Mouse (Mus musculus): ENCODE measurements at regions not wholly inside any gene's neighbourhood (a gene's known extent, or its start where the extent isn't known, plus 50 kb on each side); places are given as distances from the start of the nearest gene placed in this dataset.
A peak's percentile ranks its signal among the peaks of the same experiment; 100 is the strongest.

DNA sequence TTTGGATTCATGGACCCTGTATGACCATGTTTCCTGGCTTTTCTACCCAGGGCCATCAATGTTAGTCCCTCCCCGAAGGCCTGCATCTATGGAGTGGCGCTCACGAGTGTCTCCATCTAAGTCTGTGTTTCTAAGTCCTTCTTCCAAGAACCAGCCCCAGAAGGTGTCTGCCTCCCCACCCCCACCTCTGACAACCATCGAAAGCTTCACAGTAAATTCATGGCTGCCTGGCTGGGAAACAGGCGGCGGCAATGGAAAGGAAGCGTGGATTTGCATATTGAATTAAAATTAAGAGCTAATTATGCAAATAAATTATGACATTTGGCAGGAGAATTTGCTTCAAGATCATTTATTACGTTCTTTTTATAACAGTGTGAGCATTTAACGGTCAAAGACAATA, 83.9 kb downstream of the Hif1an start:
- no peak overlapping the region for H3K9ac ChIP-seq (ENCODE audit: low read depth, low read length)
- no peak overlapping the region for H3K4me3 ChIP-seq (ENCODE audit: low read length)
- H3K4me1 ChIP-seq (ENCODE audit: control insufficient read depth, insufficient read depth, low read length) = peaks cover 29% of the 10 kb centered on the region
- H3K36me3 ChIP-seq (ENCODE audit: control insufficient read depth, insufficient read depth, low read length) = no peaks in the 10 kb centered on the region
- H3K27ac ChIP-seq (ENCODE audit: low read depth, low read length) = no peak overlapping the region
- no peak for ATAC-seq (ENCODE audit: low FRiP score, low TSS enrichment)
- no peak overlapping the region for H3K4me2 ChIP-seq (replicated peaks; ENCODE audit: low read depth, low read length)
- peaks cover 22% of the 10 kb centered on the region; the same call in 1 of the 2 replicates for H3K27me3 ChIP-seq (ENCODE audit: control insufficient read depth, insufficient read depth, low read length)
- no peaks in the 10 kb centered on the region for H3K9me3 ChIP-seq (ENCODE audit: control insufficient read depth, low read length)
- WGBS = 77% methylated on average over 9 of the region's 9 CpGs

- no peaks in the 10 kb centered on the region for H3K9me3 ChIP-seq (ENCODE audit: control insufficient read depth, low read length)
- no peak overlapping the region for H3K9ac ChIP-seq (ENCODE audit: low read depth, low read length)
- WGBS = 47% methylated on average over 7 of the region's 7 CpGs
- H3K4me3 ChIP-seq (ENCODE audit: low read length) = no peak overlapping the region
- no peaks in the 10 kb centered on the region for H3K36me3 ChIP-seq (ENCODE audit: control insufficient read depth, insufficient read depth, low read length)
- peaks cover 14% of the 10 kb centered on the region; the same call in 1 of the 2 replicates for H3K4me1 ChIP-seq (ENCODE audit: control insufficient read depth, insufficient read depth, low read length)
- peaks cover 22% of the 10 kb centered on the region; the same call in 1 of the 2 replicates for H3K27me3 ChIP-seq (ENCODE audit: control insufficient read depth, insufficient read depth, low read length)
- H3K4me2 ChIP-seq (replicated peaks; ENCODE audit: low read depth, low read length) = no peak overlapping the region
- ATAC-seq (ENCODE audit: low FRiP score, low TSS enrichment) = no peak
- no peak overlapping the region for H3K27ac ChIP-seq (ENCODE audit: low read depth, low read length)
Observed at GRCm38 (mm10) chr19:44649206-44649605, 86.6 kb downstream of the Hif1an start.

GRCm38 (mm10) chr19:44650841-44651240, 88.2 kb downstream of the Hif1an start:
- no peak overlapping the region for H3K9ac ChIP-seq (ENCODE audit: low read depth, low read length)
- 11% methylated on average over 2 of the region's 2 CpGs for WGBS
- H3K4me3 ChIP-seq (ENCODE audit: low read length) = no peak overlapping the region
- H3K27me3 ChIP-seq (ENCODE audit: control insufficient read depth, insufficient read depth, low read length) = peaks cover 22% of the 10 kb centered on the region; the same call in 1 of the 2 replicates
- ATAC-seq (ENCODE audit: low FRiP score, low TSS enrichment) = no peak
- H3K36me3 ChIP-seq (ENCODE audit: control insufficient read depth, insufficient read depth, low read length) = no peaks in the 10 kb centered on the region
- no peaks in the 10 kb centered on the region for H3K9me3 ChIP-seq (ENCODE audit: control insufficient read depth, low read length)
- no peak overlapping the region for H3K4me2 ChIP-seq (replicated peaks; ENCODE audit: low read depth, low read length)
- H3K4me1 ChIP-seq (ENCODE audit: control insufficient read depth, insufficient read depth, low read length) = peaks cover 8% of the 10 kb centered on the region; the same call in 1 of the 2 replicates
- no peak overlapping the region for H3K27ac ChIP-seq (ENCODE audit: low read depth, low read length)

DNA sequence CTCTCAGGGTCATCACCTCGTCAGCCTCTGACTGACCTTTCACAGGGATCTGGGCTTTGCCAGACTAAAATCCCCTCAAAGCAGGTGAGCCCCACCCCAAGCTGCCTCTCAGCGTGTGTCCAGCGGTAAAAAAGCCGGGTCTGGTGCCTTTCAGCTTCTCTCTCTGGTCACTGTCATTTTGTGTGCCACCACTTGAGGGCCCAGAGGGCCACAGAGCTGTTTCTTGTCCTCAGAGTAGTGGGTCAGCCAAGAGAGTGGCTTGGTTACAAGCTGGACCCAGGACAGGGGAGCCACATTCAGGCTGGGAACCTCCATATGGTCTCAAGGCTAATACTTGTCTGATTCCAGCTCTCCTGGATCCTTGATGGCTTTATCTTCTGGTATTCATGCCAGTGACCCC, 89.0 kb downstream of the Hif1an start:
- H3K9ac ChIP-seq (ENCODE audit: low read depth, low read length) = no peak overlapping the region
- H3K27me3 ChIP-seq (ENCODE audit: control insufficient read depth, insufficient read depth, low read length) = peaks cover 22% of the 10 kb centered on the region; the same call in 1 of the 2 replicates
- 3% methylated on average over 4 of the region's 4 CpGs for WGBS

GRCm38 (mm10) chr19:44655719-44656118, 93.1 kb downstream of the Hif1an start:
- peaks cover 5% of the 10 kb centered on the region for H3K4me1 ChIP-seq (ENCODE audit: control insufficient read depth, insufficient read depth, low read length)
- 5% methylated on average over 6 of the region's 6 CpGs for WGBS
- ATAC-seq (ENCODE audit: low FRiP score, low TSS enrichment) = peak; percentile 77

More for the DNA sequence above, 89.0 kb downstream of the Hif1an start:
- Histone ChIP-seq H3K4me2 (replicated peaks; ENCODE audit: low read depth, low read length) (no peak overlapping the region), H3K9me3 (ENCODE audit: control insufficient read depth, low read length) (no peaks in the 10 kb centered on the region), H3K36me3 (ENCODE audit: control insufficient read depth, insufficient read depth, low read length) (no peaks in the 10 kb centered on the region), H3K27ac (ENCODE audit: low read depth, low read length) (no peak overlapping the region), H3K4me3 (ENCODE audit: low read length) (no peak overlapping the region), H3K4me1 (ENCODE audit: control insufficient read depth, insufficient read depth, low read length) (peaks cover 8% of the 10 kb centered on the region; the same call in 1 of the 2 replicates)
- ATAC-seq (ENCODE audit: low FRiP score, low TSS enrichment) = peak; percentile 54; the same call in 1 of the 2 replicates

GRCm38 (mm10) chr19:44659316-44659715, 96.5 kb upstream of the Pax2 start:
- H3K4me3 ChIP-seq (ENCODE audit: low read length) = no peak overlapping the region
- H3K4me1 ChIP-seq (ENCODE audit: control insufficient read depth, insufficient read depth, low read length) = peaks cover 5% of the 10 kb centered on the region; the same call in 1 of the 2 replicates
- no peaks in the 10 kb centered on the region for H3K9me3 ChIP-seq (ENCODE audit: control insufficient read depth, low read length)
- H3K27ac ChIP-seq (ENCODE audit: low read depth, low read length) = no peak overlapping the region
- 13% methylated on average over 10 of the region's 10 CpGs for WGBS
- no peak overlapping the region for H3K9ac ChIP-seq (ENCODE audit: low read depth, low read length)
- no peaks in the 10 kb centered on the region for H3K27me3 ChIP-seq (ENCODE audit: control insufficient read depth, insufficient read depth, low read length)
- ATAC-seq (ENCODE audit: low FRiP score, low TSS enrichment) = no peak
- no peaks in the 10 kb centered on the region for H3K36me3 ChIP-seq (ENCODE audit: control insufficient read depth, insufficient read depth, low read length)
- H3K4me2 ChIP-seq (replicated peaks; ENCODE audit: low read depth, low read length) = no peak overlapping the region

More at GRCm38 (mm10) chr19:44655719-44656118, 93.1 kb downstream of the Hif1an start:
- no peak overlapping the region for H3K27ac ChIP-seq (ENCODE audit: low read depth, low read length)
- peaks cover 5% of the 10 kb centered on the region; the same call in 1 of the 2 replicates for H3K27me3 ChIP-seq (ENCODE audit: control insufficient read depth, insufficient read depth, low read length)
- H3K9me3 ChIP-seq (ENCODE audit: control insufficient read depth, low read length) = no peaks in the 10 kb centered on the region
- H3K36me3 ChIP-seq (ENCODE audit: control insufficient read depth, insufficient read depth, low read length) = no peaks in the 10 kb centered on the region
- no peak overlapping the region for H3K4me3 ChIP-seq (ENCODE audit: low read length)
- no peak overlapping the region for H3K4me2 ChIP-seq (replicated peaks; ENCODE audit: low read depth, low read length)
- no peak overlapping the region for H3K9ac ChIP-seq (ENCODE audit: low read depth, low read length)

DNA sequence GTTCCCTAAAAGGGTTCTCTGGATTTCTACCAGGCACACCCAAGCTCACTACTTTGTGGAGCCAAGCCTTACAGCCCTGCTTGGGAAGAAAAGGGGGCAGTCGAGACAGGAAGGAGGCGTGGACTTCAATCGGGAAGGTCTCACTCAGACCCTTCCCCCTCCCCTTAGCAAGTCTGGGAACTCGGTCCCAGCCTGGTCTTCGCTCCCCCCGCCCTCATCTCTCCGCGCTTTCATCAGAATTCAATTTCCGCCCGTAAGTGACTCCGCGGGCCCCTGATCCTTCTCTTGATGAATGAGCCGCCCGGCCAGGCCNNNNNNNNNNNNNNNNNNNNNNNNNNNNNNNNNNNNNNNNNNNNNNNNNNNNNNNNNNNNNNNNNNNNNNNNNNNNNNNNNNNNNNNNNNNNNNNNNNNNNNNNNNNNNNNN, 86.3 kb upstream of the Pax2 start:
- 1% methylated on average over 14 of the region's 14 CpGs for WGBS
- Histone ChIP-seq H3K4me2 (replicated peaks; ENCODE audit: low read depth, low read length) (peak overlapping the region; percentile 77), H3K9ac (ENCODE audit: low read depth, low read length) (0 out of 2 replicates have a peak overlapping the region, but pooled peaks have one; percentile 31), H3K4me3 (ENCODE audit: low read length) (peak overlapping the region; percentile 40; the same call in 1 of the 2 replicates), H3K9me3 (ENCODE audit: control insufficient read depth, low read length) (no peaks in the 10 kb centered on the region), H3K36me3 (ENCODE audit: control insufficient read depth, insufficient read depth, low read length) (no peaks in the 10 kb centered on the region), H3K27ac (ENCODE audit: low read depth, low read length) (peak overlapping the region; percentile 90), H3K4me1 (ENCODE audit: control insufficient read depth, insufficient read depth, low read length) (peaks cover 27% of the 10 kb centered on the region), H3K27me3 (ENCODE audit: control insufficient read depth, insufficient read depth, low read length) (peaks cover 36% of the 10 kb centered on the region)
- peak; percentile 64 for ATAC-seq (ENCODE audit: low FRiP score, low TSS enrichment)

DNA sequence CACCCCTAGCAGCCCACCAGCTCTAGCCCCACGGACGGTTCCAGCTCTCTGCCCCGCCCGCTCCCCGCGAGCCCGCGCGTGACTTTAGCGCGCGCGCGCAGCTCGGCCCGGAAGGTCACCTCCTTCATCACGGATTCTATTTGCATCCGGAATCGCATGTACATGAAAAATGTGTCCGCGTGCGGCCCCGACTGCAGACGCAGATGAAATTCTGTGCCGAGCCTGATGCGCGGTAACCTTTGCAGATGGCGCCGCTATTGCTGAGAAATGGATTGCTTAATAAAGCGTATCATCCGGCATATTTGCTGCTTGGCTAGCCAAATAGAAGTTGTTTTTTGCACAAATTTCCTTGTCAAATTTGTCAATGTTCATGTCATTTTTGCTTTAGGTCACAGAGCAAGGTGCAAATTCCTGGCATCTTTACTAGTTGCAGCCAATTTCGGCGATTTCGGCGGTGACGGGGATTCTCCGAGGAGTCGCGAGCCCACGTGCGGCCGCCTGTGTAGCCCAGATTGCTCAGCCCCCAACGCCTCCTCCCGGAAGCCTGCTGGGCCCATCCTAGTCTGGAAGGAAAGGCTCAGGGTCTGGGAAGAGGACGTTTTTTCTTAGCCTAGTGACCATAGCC, 81.1 kb upstream of the Pax2 start:
- peaks cover 26% of the 10 kb centered on the region for H3K4me1 ChIP-seq (ENCODE audit: control insufficient read depth, insufficient read depth, low read length)
- H3K9ac ChIP-seq (ENCODE audit: low read depth, low read length) = no peak overlapping the region
- peak overlapping the region; percentile 44 for H3K4me2 ChIP-seq (replicated peaks; ENCODE audit: low read depth, low read length)
- H3K27ac ChIP-seq (ENCODE audit: low read depth, low read length) = no peak overlapping the region
- no peak for ATAC-seq (ENCODE audit: low FRiP score, low TSS enrichment)
- no peaks in the 10 kb centered on the region for H3K9me3 ChIP-seq (ENCODE audit: control insufficient read depth, low read length)
- H3K27me3 ChIP-seq (ENCODE audit: control insufficient read depth, insufficient read depth, low read length) = peaks cover 67% of the 10 kb centered on the region
- no peaks in the 10 kb centered on the region for H3K36me3 ChIP-seq (ENCODE audit: control insufficient read depth, insufficient read depth, low read length)
- 8% methylated on average over 45 of the region's 45 CpGs for WGBS
- H3K4me3 ChIP-seq (ENCODE audit: low read length) = peak overlapping the region; percentile 17

GRCm38 (mm10) chr19:44676555-44677120, 79.2 kb upstream of the Pax2 start:
- Histone ChIP-seq H3K4me2 (replicated peaks; ENCODE audit: low read depth, low read length) (peak overlapping the region; percentile 17), H3K4me3 (ENCODE audit: low read length) (no peak overlapping the region), H3K9me3 (ENCODE audit: control insufficient read depth, low read length) (no peaks in the 10 kb centered on the region), H3K4me1 (ENCODE audit: control insufficient read depth, insufficient read depth, low read length) (peaks cover 25% of the 10 kb centered on the region), H3K27ac (ENCODE audit: low read depth, low read length) (no peak overlapping the region), H3K9ac (ENCODE audit: low read depth, low read length) (no peak overlapping the region), H3K27me3 (ENCODE audit: control insufficient read depth, insufficient read depth, low read length) (peaks cover 73% of the 10 kb centered on the region), H3K36me3 (ENCODE audit: control insufficient read depth, insufficient read depth, low read length) (no peaks in the 10 kb centered on the region)
- ATAC-seq (ENCODE audit: low FRiP score, low TSS enrichment) = no peak
- WGBS = 5% methylated on average over 12 of the region's 12 CpGs

Measured in kidney, embryonic 14.5 days (tissue).